Mouse (Mus musculus) C2C12 (cell line): ENCODE measurements around the gene Pdcd1lg2. TPM values are rescaled to one million over a fixed set of nuclear protein-coding genes. Genes with fewer than 3 reads are reported as not detected.

ENCODE experiments used
- H3K27me3 ChIP-seq: one replicate; pipeline ENCODE4 v1.6.1; 2011; ENCODE audit not compliant: control insufficient read depth, insufficient read depth, insufficient read length
- H3K36me3 ChIP-seq: one replicate; pipeline ENCODE4 v1.6.1; 2011; ENCODE audit not compliant: control insufficient read depth, insufficient read depth
- H3K4me3 ChIP-seq: one replicate; pipeline ENCODE4 v1.5.1; 2011; ENCODE audit warnings: mild to moderate bottlenecking, control low read depth; ENCODE audit not compliant: poor library complexity, insufficient read depth, severe bottlenecking
- H3K79me2 ChIP-seq: one replicate; pipeline ENCODE4 v1.6.1; 2011; ENCODE audit not compliant: control insufficient read depth, insufficient read depth
- H3K79me3 ChIP-seq: one replicate; pipeline ENCODE4 v1.6.1; 2011; ENCODE audit warnings: low read depth, control low read depth
- H3ac ChIP-seq: one replicate; pipeline ENCODE3; 2011; ENCODE audit warnings: low read depth; ENCODE audit not compliant: control insufficient read depth, insufficient read length
- CEBPB ChIP-seq: IDR thresholded peaks from one replicate; pipeline ENCODE4 v1.6.1; 2011; ENCODE audit warnings: low read depth, mild to moderate bottlenecking, control low read depth, moderate library complexity
- CTCF ChIP-seq: IDR thresholded peaks from one replicate; pipeline ENCODE4 v1.5.1; 2011; ENCODE audit not compliant: control insufficient read depth, insufficient read depth, insufficient read length
- FOSL1 ChIP-seq: IDR thresholded peaks from one replicate; pipeline ENCODE4 v1.8.0; 2011; ENCODE audit warnings: mild to moderate bottlenecking, low read length; ENCODE audit not compliant: poor library complexity, insufficient read depth, severe bottlenecking
- MAX ChIP-seq: IDR thresholded peaks from one replicate; pipeline ENCODE4 v1.6.1; 2011; ENCODE audit warnings: mild to moderate bottlenecking, control low read depth
- MYOD1 ChIP-seq: IDR thresholded peaks from one replicate; pipeline ENCODE4 v1.6.1; 2011; ENCODE audit warnings: low read depth; ENCODE audit not compliant: control insufficient read depth, insufficient read length
- MYOG ChIP-seq: IDR thresholded peaks from one replicate; pipeline ENCODE4 v1.6.1; 2011; ENCODE audit not compliant: control insufficient read depth, insufficient read length; ENCODE audit errors: extremely low read depth
- USF1 ChIP-seq: IDR thresholded peaks from one replicate; pipeline ENCODE4 v1.6.1; 2011; ENCODE audit warnings: low read depth, mild to moderate bottlenecking, control low read depth, moderate library complexity
- polyA plus RNA-seq: library from polyadenylated mRNA; unstranded; fragments of >200 nt; fragmentation: generic; extraction: Trizol; gene quantifications from one replicate; pipeline ENCODE4 v1.2.1, GENCODE M21; 2012; ENCODE audit warnings: missing spikeins

Pdcd1lg2 gene
- polyA plus RNA-seq, 1 experiment = not detected

DNA sequence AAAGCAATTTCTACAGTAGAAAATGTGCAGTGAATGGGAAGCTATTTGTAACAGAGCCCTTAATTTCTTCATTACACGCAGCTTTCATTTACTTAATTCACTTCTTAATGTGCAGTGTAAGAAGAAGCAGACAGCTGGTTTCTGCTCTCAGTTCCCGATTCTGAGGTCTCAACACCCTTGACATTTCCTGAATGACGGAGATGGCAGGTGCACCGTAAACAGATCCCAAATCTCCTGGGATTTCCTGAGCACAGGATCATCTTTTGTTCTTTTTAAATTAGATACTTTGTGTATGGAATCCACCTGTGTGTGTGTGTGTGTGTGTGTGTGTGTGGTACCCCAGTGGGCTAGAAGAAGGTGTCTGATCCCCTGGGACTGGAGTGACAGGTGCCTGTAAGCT, 83.7 kb downstream of the Pdcd1lg2 start:
- Histone ChIP-seq H3K4me3 (no peak overlapping the region), H3K79me3 (no peaks in the 10 kb centered on the region), H3ac (no peak overlapping the region), H3K36me3 (no peaks in the 10 kb centered on the region), H3K27me3 (peaks cover 33% of the 10 kb centered on the region), H3K79me2 (no peaks in the 10 kb centered on the region)
- TF ChIP-seq FOSL1 (no peak), CTCF (no peak), MYOG (no peak), MAX (no peak), MYOD1 (no peak), CEBPB (no peak), USF1 (no peak)

DNA sequence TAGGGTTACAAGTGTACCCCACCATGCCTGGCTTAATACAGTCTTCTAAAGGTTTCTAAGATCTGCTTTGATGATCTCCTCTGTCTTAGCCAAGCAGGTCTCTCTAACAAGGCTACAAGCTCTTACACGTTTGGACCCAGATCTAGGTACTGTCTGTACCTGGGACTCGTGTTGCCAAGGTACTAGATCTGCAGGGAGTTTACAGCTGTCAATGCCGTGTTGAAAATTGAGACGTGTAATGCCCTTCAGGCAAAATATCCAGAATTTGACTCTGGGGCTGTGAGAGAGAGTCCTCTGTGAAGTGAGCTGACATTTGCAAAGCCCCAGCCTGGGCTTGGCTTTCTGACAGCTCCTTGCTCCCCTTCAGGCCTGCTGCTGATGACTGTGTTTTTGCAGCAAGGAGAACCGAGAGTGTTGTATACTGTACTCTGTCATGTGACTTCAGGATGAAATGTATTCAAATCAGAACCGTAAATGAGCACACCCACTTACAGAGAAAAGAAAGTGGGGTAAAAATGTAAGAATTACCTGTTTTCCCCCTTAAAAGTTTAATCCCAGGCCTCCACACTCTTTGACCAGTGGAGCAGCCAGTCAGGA, 85.4 kb downstream of the Pdcd1lg2 start:
- TF ChIP-seq CTCF (no peak), CEBPB (no peak), FOSL1 (no peak), USF1 (no peak), MYOD1 (no peak), MAX (no peak), MYOG (no peak)
- Histone ChIP-seq H3K36me3 (no peaks in the 10 kb centered on the region), H3K79me3 (no peaks in the 10 kb centered on the region), H3K27me3 (peaks cover 23% of the 10 kb centered on the region), H3K4me3 (no peak overlapping the region), H3ac (no peak overlapping the region), H3K79me2 (no peaks in the 10 kb centered on the region)

DNA sequence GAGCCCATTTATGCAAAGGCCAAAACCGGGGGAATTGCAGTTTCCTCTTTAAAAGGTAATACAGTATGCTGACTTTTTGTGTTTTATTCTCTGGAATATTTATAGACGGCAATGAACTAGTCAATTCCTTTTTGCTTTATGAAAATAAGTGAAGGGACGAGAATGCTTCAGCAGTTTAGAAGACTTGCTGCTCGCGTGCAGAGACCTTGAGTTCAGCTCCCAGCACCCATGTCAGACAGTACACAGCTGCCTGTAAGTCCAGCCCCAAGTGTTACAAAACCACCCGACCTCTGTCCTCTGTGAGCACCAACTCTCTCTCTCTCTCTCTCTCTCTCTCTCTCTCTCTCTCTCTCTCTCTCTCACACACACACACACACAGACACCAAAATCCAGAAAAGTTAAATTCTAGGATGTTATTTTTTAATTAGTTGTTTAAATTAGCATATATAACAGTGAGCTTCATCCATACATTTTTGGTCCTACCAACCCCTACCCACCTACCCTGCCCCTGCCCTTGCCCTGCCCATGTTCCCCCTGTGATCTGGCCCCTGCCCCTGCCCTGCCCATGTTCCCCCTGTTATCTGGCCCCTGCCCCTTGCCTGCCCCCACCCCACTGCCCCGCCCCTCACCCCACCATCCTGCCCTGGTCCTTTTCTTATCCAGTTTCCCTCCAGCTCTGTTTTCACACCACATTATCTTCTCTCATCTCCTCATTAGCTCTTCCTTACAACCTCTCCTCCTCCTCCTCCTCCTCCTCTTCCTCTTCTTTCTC, 86.3 kb downstream of the Pdcd1lg2 start:
- TF ChIP-seq FOSL1 (no peak), MYOG (no peak), CTCF (no peak)
- no peaks in the 10 kb centered on the region for H3K79me2 ChIP-seq
- H3K79me3 ChIP-seq = no peaks in the 10 kb centered on the region
- H3K4me3 ChIP-seq = no peak overlapping the region
- H3K27me3 ChIP-seq = peaks cover 20% of the 10 kb centered on the region
- H3ac ChIP-seq = no peak overlapping the region
- no peaks in the 10 kb centered on the region for H3K36me3 ChIP-seq

DNA sequence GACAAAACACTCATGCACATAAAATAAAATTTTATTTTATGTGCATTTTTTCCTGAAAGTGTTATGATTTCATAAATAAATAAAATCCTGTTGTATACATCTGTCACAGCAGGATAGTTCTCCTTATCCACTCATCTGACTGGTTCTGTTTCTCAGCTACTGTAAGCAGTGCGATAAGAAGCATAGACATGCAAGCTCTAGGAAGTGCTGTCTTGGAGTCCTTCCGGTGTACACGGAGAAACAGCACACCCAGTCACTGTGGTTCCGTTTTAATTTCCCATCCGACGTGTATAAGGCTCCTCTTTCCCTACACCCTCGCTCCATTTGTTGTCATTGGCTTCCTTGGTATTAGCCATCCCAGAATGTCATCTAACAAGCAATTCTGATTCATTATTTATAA, 87.2 kb downstream of the Pdcd1lg2 start:
- TF ChIP-seq CTCF (no peak), MYOG (no peak), MYOD1 (no peak), CEBPB (no peak), MAX (no peak), FOSL1 (no peak), USF1 (no peak)
- H3ac ChIP-seq = no peak overlapping the region
- no peaks in the 10 kb centered on the region for H3K79me3 ChIP-seq
- H3K27me3 ChIP-seq = peaks cover 23% of the 10 kb centered on the region
- H3K36me3 ChIP-seq = no peaks in the 10 kb centered on the region
- no peaks in the 10 kb centered on the region for H3K79me2 ChIP-seq
- H3K4me3 ChIP-seq = no peak overlapping the region

DNA sequence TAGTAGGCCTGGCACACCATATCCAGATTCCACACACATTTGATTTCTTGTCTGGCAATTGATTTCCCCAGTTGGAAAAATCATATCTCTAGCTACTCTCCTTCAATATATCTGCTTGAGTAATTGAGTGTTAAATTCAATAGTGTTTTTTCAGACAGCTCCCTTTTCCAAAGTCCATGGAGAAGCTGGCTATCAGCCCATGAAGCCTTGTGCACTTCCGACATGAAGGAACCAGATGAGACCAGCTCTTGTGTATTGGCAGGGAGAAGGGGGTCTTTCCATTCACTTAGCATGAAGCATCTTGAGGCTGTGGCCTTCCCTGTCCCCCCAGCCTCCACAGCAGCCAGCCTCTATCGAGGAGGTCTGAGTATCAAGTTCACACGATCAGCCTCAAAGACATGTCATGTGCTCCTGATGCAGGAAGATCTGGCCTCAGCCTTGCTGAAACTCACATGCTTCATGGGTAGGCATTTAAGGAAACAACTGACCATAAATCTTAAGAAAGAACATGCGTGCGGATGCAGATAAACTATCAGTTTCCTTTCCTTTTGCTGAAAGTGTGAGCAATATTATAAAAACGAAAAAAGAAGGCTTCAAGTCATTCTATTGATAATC, 88.2 kb downstream of the Pdcd1lg2 start:
- no peak for TF ChIP-seq CTCF
- TF ChIP-seq MAX = no peak
- TF ChIP-seq FOSL1 = no peak
- no peak for TF ChIP-seq MYOG
- no peak for TF ChIP-seq CEBPB
- no peak for TF ChIP-seq MYOD1
- TF ChIP-seq USF1 = no peak
- peaks cover 23% of the 10 kb centered on the region for H3K27me3 ChIP-seq
- no peaks in the 10 kb centered on the region for H3K36me3 ChIP-seq
- H3K4me3 ChIP-seq = no peak overlapping the region
- no peaks in the 10 kb centered on the region for H3K79me3 ChIP-seq
- H3ac ChIP-seq = no peak overlapping the region
- no peaks in the 10 kb centered on the region for H3K79me2 ChIP-seq
